Mouse (Mus musculus): ENCODE results near the gene Vps25. TPM values are rescaled to one million over a fixed set of nuclear protein-coding genes. Genes with fewer than 3 reads are reported as not detected.

Vps25 gene
- polyA plus RNA-seq, 1 experiment from 2014 or later, result 147 TPM

DNA sequence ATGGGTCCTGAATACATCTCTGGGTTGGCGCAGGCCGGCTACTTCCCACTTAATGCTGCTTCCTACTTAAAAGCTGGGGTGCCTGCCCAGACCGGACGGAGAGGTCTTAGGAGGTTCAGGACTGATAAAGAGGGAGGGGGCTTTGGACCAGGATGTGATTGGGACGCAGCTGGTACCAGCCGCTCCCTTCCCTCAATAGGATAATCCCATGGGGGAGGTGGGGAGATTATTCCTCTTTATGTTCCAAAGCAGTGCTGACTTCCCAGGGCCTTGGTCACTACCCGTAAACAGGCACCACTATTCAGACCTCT, 6.8 kb upstream of the Vps25 start:
- WGBS, result 8% methylated on average over 7 of the region's 7 CpGs
- Histone ChIP-seq H3K27ac (peak overlapping the region; percentile 77), H3K4me1 (peaks cover 47% of the 10 kb centered on the region)

DNA sequence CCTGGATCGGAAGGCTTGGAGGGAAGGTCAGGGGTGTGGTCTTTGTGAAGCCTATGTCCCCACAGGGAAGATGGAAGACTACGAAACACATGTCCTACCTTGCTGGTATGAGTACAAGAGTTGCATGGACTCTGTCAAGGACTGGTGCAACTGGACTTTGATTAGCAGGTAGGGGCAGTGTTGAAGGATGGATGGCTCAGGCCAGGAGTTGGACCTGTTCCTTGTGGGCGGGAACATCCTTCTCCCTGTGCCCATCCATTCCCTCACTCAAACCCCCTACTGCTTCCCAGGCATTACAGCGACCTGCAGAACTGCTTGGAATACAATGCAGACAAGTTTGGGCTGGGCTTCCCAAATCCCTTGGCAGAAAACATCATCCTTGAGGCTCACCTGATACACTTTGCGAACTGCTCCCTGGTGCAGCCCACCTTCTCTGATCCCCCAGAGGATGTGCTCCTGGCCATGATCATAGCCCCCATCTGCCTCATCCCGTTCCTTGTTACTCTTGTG, 5.9 kb upstream of the Vps25 start:
- Histone ChIP-seq H3K27me3 (no peaks in the 10 kb centered on the region), H3K27ac (peak overlapping the region; percentile 77), H3K9me3 (replicated peaks) (no peaks in the 10 kb centered on the region), H3K4me1 (peaks cover 52% of the 10 kb centered on the region), H3K4me2 (peak overlapping the region; percentile 75), H3K4me3 (replicated peaks) (peak overlapping the region; percentile 57), H3K9ac (peak overlapping the region; percentile 0; the same call in 1 of the 2 replicates), H3K36me3 (no peaks in the 10 kb centered on the region)
- 82% methylated on average over 6 of the region's 6 CpGs for WGBS
- ATAC-seq (replicated peaks; ENCODE audit: low FRiP score), result no peak

More for the DNA sequence above, 6.8 kb upstream of the Vps25 start:
- Histone ChIP-seq H3K9me3 (replicated peaks) (no peaks in the 10 kb centered on the region), H3K9ac (peak overlapping the region; percentile 59), H3K27me3 (no peaks in the 10 kb centered on the region), H3K4me2 (peak overlapping the region; percentile 75), H3K36me3 (no peaks in the 10 kb centered on the region), H3K4me3 (replicated peaks) (peak overlapping the region; percentile 57)
- no peak for ATAC-seq (replicated peaks; ENCODE audit: low FRiP score)

DNA sequence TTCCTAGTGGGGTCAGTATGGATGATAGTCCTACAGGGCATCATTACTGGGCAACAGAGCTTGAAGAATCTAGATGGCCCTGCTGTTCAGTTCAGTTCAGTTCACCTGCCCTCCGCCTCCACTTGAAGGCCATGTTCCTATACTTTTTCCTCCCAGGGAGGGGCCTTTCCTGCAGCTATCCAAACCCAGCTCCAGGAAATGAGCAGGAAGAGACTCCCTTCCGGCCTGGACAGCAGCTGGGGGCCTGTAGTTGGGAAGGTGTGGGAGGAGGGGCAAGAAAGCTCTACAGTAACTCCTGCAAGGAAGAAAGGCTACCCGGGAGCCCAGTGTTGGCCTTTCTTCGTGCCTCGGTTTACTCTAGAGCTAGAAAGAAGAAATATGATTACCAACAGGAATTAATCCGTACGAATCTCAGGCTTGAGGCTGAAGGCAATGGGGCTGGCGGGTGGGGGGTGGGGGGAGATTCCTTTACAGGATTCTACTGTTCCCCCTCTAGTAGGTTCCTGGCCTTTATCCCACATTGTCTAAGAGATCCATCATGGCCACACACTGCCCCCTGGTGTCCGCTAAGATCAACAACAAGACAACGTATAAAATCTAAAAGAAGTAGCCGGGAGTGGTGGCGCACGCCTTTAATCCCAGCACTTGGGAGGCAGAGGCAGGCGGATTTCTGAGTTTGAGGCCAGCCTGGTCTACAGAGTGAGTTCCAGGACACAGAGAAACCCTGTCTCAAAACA, 5.1 kb upstream of the Vps25 start:
- peak overlapping the region; percentile 75 for H3K4me2 ChIP-seq
- peaks cover 58% of the 10 kb centered on the region for H3K4me1 ChIP-seq
- peak overlapping the region; percentile 0; the same call in 1 of the 2 replicates for H3K9ac ChIP-seq
- peak overlapping the region; percentile 77 for H3K27ac ChIP-seq
- WGBS, result 21% methylated on average over 14 of the region's 14 CpGs
- peak; percentile 27; the same call in 1 of the 2 replicates for ATAC-seq (replicated peaks; ENCODE audit: low FRiP score)
- no peaks in the 10 kb centered on the region for H3K9me3 ChIP-seq (replicated peaks)
- H3K27me3 ChIP-seq, result no peaks in the 10 kb centered on the region
- no peaks in the 10 kb centered on the region for H3K36me3 ChIP-seq
- H3K4me3 ChIP-seq (replicated peaks), result peak overlapping the region; percentile 57

DNA sequence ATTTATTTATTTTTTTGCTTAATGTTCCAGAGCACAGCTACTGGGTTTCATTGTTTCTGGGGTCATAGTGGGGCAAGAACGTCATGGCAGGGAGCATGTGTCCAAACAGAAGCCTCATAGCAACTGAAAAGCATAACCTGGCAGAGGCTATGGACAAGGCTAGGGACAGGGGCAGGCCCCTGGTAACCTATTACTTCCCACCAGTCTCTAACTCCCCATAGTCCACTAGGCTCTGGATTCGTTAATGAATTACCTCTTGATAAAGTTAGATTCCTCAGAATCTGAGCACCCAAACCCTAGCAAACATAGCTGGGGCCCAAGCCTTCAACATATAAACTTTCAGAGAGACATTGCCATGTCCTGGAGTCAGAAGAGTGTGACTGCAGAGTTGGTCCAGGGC, 2.5 kb upstream of the Vps25 start:
- Histone ChIP-seq H3K36me3 (peaks cover 4% of the 10 kb centered on the region), H3K4me3 (replicated peaks) (no peak overlapping the region), H3K27ac (peak overlapping the region; percentile 62), H3K27me3 (no peaks in the 10 kb centered on the region), H3K9ac (no peak overlapping the region), H3K4me2 (no peak overlapping the region), H3K4me1 (peaks cover 48% of the 10 kb centered on the region), H3K9me3 (replicated peaks) (no peaks in the 10 kb centered on the region)
- ATAC-seq (replicated peaks; ENCODE audit: low FRiP score), result no peak
- 59% methylated on average over 2 of the region's 2 CpGs for WGBS

DNA sequence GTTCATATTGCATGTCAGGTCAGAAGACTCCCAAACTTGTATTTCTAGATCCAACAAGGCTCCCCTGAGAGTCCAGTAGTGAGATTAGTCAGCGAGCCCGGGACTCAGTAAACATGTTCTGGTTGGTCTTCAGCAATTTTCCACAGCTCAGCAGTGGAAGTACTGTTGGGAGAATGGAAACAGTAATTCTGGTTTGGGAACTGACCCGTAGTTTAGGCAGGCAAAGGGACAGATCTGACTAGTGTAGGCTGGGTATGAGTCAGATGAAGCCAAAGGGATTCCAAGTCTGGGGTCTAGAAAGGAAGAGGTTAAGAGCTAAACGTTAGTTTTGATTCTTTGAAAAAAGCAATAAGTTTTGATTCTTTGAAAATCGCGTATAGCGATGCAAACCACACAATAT, 566 bp upstream of the Vps25 start:
- Histone ChIP-seq H3K36me3 (peaks cover 22% of the 10 kb centered on the region), H3K27me3 (no peaks in the 10 kb centered on the region), H3K4me2 (peak overlapping the region; percentile 91), H3K9ac (peak overlapping the region; percentile 96), H3K4me3 (replicated peaks) (peak overlapping the region; percentile 92), H3K27ac (peak overlapping the region; percentile 97), H3K9me3 (replicated peaks) (no peaks in the 10 kb centered on the region), H3K4me1 (peaks cover 46% of the 10 kb centered on the region)
- ATAC-seq (replicated peaks; ENCODE audit: low FRiP score), result no peak
- 11% methylated on average over 7 of the region's 7 CpGs for WGBS

DNA sequence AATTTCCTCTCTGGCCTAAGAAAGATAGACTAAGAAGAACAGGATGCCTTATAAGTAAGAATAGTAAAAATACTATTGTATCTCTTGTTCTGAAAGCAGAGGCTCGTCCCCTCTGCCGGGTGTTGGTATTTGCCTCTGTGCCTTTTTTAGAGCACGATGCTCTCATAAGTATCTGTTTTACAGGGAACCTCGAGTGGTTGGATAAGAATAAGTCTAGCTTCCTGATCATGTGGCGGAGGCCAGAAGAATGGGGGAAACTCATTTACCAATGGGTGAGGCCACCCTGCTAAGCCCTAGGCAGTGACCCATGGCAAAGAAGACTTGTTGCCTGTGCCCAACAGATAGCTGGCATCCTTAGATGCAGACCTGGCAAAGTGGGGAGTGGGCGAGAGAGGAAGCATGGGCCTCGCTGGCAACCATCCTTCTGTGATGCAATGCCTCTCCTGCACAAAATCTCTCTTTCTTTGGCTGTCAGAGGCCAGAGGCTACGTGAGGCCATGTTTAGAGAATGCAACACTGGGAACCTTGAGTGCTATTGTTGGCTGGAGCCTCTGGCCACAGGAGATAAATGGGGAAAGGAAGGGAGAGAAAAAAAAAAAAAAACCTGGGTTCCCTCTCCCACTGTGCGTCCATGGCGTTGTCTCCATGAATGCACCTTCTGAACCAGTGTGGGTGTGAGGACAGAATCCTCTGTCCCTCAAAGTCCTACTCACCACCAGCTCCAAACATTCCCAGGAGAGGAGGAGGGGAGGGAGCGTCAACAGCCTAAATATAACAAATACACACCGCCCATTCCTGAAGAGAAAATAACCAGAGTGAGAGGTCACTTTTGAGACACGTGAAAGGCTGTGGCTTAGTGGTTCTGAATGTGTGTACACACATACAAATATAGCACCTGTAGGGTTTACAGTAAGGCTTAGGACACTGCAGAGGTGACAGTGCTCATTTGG, 2.6 kb downstream of the Vps25 start:
- H3K27me3 ChIP-seq, result no peaks in the 10 kb centered on the region
- H3K27ac ChIP-seq, result no peak overlapping the region
- H3K36me3 ChIP-seq, result peaks cover 25% of the 10 kb centered on the region
- 87% methylated on average over 13 of the region's 13 CpGs for WGBS
- H3K4me1 ChIP-seq, result peaks cover 64% of the 10 kb centered on the region
- no peak overlapping the region for H3K4me2 ChIP-seq
- no peak overlapping the region for H3K9ac ChIP-seq
- ATAC-seq (replicated peaks; ENCODE audit: low FRiP score), result no peak
- no peaks in the 10 kb centered on the region for H3K9me3 ChIP-seq (replicated peaks)
- H3K4me3 ChIP-seq (replicated peaks), result no peak overlapping the region

DNA sequence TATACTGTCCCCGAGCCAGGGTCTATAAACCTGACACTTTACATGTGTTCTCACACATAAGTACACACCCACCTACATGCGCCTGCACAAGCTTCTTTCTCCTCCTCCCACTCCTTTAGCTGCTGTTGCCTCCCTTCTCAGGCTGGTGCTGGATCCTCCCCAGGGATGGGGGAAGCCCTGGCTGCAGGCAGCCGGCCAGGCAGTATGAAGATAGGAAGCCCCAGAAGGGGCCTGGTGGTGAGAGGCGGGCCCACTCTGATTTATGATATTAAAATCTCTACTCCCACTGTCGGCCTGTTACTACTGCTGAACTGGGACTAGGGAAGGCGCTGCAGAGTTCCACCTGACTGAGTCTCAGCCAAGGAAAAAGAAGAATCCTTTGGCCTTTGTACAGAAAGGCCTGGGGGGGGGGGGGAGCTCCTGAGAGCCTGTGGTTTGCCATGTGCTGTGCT, 5.8 kb downstream of the Vps25 start:
- Histone ChIP-seq H3K9ac (peak overlapping the region; percentile 78), H3K4me1 (peaks cover 75% of the 10 kb centered on the region), H3K9me3 (replicated peaks) (no peaks in the 10 kb centered on the region), H3K4me3 (replicated peaks) (peak overlapping the region; percentile 68), H3K27ac (peak overlapping the region; percentile 97), H3K4me2 (peak overlapping the region; percentile 93), H3K36me3 (peaks cover 25% of the 10 kb centered on the region), H3K27me3 (peaks cover 17% of the 10 kb centered on the region)
- ATAC-seq (replicated peaks; ENCODE audit: low FRiP score), result peak; percentile 73
- 12% methylated on average over 6 of the region's 6 CpGs for WGBS

DNA sequence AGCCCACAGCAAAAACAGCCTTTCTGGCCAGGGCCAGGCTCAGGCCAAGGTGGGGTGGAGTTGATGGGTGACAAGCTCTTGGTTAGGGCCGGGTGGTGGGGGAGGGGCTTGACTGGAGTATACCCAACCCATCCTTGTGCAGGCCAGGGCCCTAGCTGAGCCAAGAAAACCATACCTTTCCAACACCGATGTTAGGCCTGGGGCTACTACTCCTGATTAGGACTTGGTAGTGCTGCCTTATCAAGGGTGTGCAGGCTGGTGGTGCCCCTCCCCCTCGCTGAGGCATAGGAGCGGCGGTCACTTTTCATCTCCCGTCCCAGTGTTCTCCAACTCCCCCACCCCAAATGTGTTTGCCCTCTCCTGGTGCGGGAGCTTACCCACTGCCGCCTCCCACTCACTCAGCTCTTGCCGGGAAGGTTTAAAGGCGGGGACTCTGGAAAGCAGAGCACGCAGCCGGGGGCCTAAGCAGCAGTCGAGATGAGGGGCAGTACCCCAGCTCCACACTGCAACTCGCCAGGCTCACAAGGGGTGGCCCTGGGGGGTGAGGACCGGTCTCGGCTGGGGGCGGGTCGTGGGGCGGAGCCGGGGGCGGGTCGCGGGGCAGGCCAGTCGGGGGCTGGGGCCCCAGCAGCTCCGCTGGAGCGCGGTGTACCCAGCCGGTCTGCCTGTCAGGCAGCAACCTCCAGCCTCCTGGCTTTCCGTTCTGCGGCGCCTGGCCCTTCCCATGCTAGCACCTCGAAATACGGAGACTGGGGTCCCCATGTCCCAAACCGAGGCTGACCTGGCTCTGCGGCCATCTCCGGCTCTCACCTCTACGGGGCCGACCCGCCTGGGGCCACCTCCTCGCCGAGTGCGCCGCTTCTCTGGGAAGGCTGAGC, 6.7 kb downstream of the Vps25 start, which contains the start of gene Wnk4:
Gene Wnk4 (plus strand): TSS at position 620 of the 878 bp plus-strand sequence.
- peak; percentile 81 for ATAC-seq (replicated peaks; ENCODE audit: low FRiP score)
- under 1% methylated on average over 42 of the region's 43 CpGs for WGBS

DNA sequence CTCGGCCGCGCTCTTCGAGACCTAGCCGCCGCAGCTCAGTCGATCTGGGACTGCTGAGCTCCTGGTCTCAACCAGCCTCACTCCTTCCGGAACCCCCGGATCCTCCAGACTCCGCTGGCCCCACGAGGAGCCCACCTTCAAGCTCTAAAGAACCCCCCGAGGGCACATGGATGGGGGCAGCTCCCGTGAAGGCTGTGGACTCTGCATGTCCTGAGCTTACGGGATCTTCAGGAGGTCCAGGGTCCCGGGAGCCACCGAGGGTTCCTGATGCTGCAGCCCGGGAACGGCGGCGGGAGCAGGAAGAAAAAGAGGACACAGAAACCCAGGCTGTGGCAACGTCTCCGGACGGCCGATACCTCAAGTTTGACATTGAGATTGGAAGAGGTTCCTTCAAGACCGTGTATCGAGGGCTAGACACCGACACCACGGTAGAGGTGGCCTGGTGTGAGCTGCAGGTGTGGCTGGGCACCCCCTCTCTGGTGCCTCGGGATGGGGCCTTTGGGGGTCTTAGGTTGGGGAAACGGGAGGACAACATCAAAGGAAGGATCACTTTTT, 7.4 kb downstream of the Vps25 start:
- peaks cover 28% of the 10 kb centered on the region for H3K27me3 ChIP-seq
- peaks cover 81% of the 10 kb centered on the region for H3K4me1 ChIP-seq
- H3K4me2 ChIP-seq, result peak overlapping the region; percentile 93
- H3K27ac ChIP-seq, result peak overlapping the region; percentile 97
- no peak for ATAC-seq (replicated peaks; ENCODE audit: low FRiP score)
- WGBS, result 1% methylated on average over 30 of the region's 30 CpGs
- peak overlapping the region; percentile 78 for H3K9ac ChIP-seq
- peaks cover 22% of the 10 kb centered on the region for H3K36me3 ChIP-seq
- H3K9me3 ChIP-seq (replicated peaks), result no peaks in the 10 kb centered on the region
- peak overlapping the region; percentile 68 for H3K4me3 ChIP-seq (replicated peaks)

More for the DNA sequence above, 6.7 kb downstream of the Vps25 start, which contains the start of gene Wnk4:
- Histone ChIP-seq H3K4me1 (peaks cover 76% of the 10 kb centered on the region), H3K27me3 (peaks cover 25% of the 10 kb centered on the region), H3K4me3 (replicated peaks) (peak within 1 kb of the TSS; percentile 68), H3K27ac (peak within 1 kb of the TSS; percentile 97), H3K9me3 (replicated peaks) (no peaks in the 10 kb centered on the region), H3K9ac (peak within 1 kb of the TSS; percentile 78), H3K4me2 (peak within 1 kb of the TSS; percentile 93), H3K36me3 (peaks cover 25% of the 10 kb centered on the region)

DNA sequence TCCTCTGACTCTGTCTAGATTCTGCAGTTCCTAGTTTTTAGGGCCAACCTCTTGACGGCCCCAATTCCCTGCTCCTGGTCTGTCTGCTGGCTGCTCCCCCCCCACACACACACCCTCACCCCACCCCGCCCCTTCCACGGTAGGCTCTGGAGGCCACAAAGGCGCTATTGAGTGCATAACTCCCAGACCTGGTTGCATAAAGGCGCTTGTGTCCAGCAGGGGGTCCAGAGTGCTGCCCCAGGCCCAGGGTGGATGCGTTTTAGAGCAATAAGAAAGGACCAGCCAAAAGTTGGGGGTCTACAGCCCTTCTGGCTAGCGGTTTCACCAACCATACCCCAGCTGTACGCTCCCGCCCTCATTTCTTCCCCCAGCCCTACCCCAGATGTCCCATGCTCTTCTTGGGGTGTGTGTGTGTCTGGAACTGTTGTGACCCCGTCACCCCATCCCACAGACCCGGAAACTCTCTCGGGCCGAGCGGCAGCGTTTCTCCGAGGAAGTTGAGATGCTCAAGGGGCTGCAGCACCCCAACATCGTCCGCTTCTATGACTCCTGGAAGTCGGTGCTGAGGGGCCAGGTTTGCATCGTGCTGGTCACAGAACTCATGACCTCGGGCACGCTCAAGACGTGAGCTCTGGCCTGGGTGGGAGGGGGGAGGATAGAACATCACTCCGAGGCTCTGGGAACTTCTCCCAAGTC, 8.9 kb downstream of the Vps25 start:
- no peak for ATAC-seq (replicated peaks; ENCODE audit: low FRiP score)
- Histone ChIP-seq H3K4me1 (peaks cover 77% of the 10 kb centered on the region), H3K4me3 (replicated peaks) (peak overlapping the region; percentile 68), H3K36me3 (peaks cover 12% of the 10 kb centered on the region), H3K4me2 (peak overlapping the region; percentile 93), H3K27ac (no peak overlapping the region), H3K9ac (peak overlapping the region; percentile 47), H3K9me3 (replicated peaks) (no peaks in the 10 kb centered on the region), H3K27me3 (peaks cover 37% of the 10 kb centered on the region)
- 3% methylated on average over 24 of the region's 24 CpGs for WGBS
